Mouse (Mus musculus) thymus, adult 2 months (tissue): ENCODE measurements around the gene Gm17455. TPM values are rescaled to one million over a fixed set of nuclear protein-coding genes. Genes with fewer than 3 reads are reported as not detected.

Source experiments
- DNase-seq: peaks from one replicate; pipeline ENCODE4 v3.0.0; 2021
- H3K27ac ChIP-seq: fragments of 200-500 bp; 2 replicates; pipeline ENCODE4 v1.5.1; 2012; ENCODE audit warnings: low read length, control low read depth; ENCODE audit not compliant: control insufficient read depth, insufficient read depth
- H3K27me3 ChIP-seq: fragments of 200-500 bp; 2 replicates; pipeline ENCODE4 v1.6.1; 2012; ENCODE audit warnings: mild to moderate bottlenecking, low read length, moderate library complexity, mixed read lengths; ENCODE audit not compliant: control insufficient read depth, insufficient read depth
- H3K36me3 ChIP-seq: fragments of 200-500 bp; 2 replicates; pipeline ENCODE4 v1.6.1; 2012; ENCODE audit warnings: mild to moderate bottlenecking, low read length, moderate library complexity; ENCODE audit not compliant: control insufficient read depth, insufficient read depth
- H3K4me1 ChIP-seq: fragments of 200-500 bp; replicated peaks from 2 replicates; pipeline ENCODE4 v1.6.1; 2012; ENCODE audit warnings: low read length; ENCODE audit not compliant: control insufficient read depth, insufficient read depth
- H3K4me3 ChIP-seq: fragments of 200-500 bp; 2 replicates; pipeline ENCODE4 v1.5.1; 2012; ENCODE audit warnings: mild to moderate bottlenecking, low read length, control low read depth, moderate library complexity; ENCODE audit not compliant: control insufficient read depth, insufficient read depth
- CTCF ChIP-seq: fragments of 200-500 bp; IDR thresholded peaks from 2 replicates; pipeline ENCODE4 v1.5.1; 2012; ENCODE audit warnings: mild to moderate bottlenecking, control low read depth, low read length, moderate library complexity, borderline replicate concordance; ENCODE audit not compliant: control insufficient read depth, poor library complexity, insufficient read depth; ENCODE audit errors: extremely low read depth
- POLR2A ChIP-seq: fragments of 200-500 bp; IDR thresholded peaks from 2 replicates; pipeline ENCODE4 v1.6.1; 2012; ENCODE audit warnings: mild to moderate bottlenecking, low read length, control low read depth, moderate library complexity; ENCODE audit not compliant: control insufficient read depth, poor library complexity, insufficient read depth; ENCODE audit errors: extremely low read depth
- WGBS: fragments of 180-500 bp; shearing (Covaris S2); methylation state at CpG from one replicate; pipeline ENCODE4 v1.1.7; 2018; 5-methylcytosine and 5-hydroxymethylcytosine counted together
- polyA plus RNA-seq: library from polyadenylated mRNA; depleted of rRNA; stranded (reverse); fragments of >200 nt; gene quantifications from 2 replicates; pipeline ENCODE4 v1.2.3, GENCODE M21; 2012

Gm17455 gene
- polyA plus RNA-seq, 1 experiment = 1.1 TPM

- peak overlapping the region; percentile 26 for H3K4me3 ChIP-seq
- TF ChIP-seq CTCF (no peak), POLR2A (no peak; the same call in 1 of the 2 replicates)
- peak overlapping the region; percentile 89 for H3K27ac ChIP-seq
- peaks cover 53% of the 10 kb centered on the region for H3K4me1 ChIP-seq
- H3K27me3 ChIP-seq = no peaks in the 10 kb centered on the region
- H3K36me3 ChIP-seq = no peaks in the 10 kb centered on the region
- 5% methylated on average over 10 of the region's 10 CpGs for WGBS
- DNase-seq = peak; percentile 84
Observed at GRCm38 (mm10) chr10:60381142-60381925, 18.2 kb upstream of the Gm17455 start.

GRCm38 (mm10) chr10:60388332-60388731, 11.2 kb upstream of the Gm17455 start:
- no peak overlapping the region; the same call in 1 of the 2 replicates for H3K27ac ChIP-seq
- TF ChIP-seq POLR2A (no peak), CTCF (no peak)
- no peaks in the 10 kb centered on the region for H3K36me3 ChIP-seq
- peak; percentile 54 for DNase-seq
- H3K4me1 ChIP-seq = peaks cover 46% of the 10 kb centered on the region
- H3K27me3 ChIP-seq = no peaks in the 10 kb centered on the region
- WGBS = 39% methylated on average over 2 of the region's 2 CpGs
- no peak overlapping the region for H3K4me3 ChIP-seq

- DNase-seq = peak; percentile 77
- no peaks in the 10 kb centered on the region for H3K27me3 ChIP-seq
- WGBS = under 1% methylated on average over 9 of the region's 9 CpGs
- TF ChIP-seq POLR2A = peak; percentile 53
- TF ChIP-seq CTCF = peak; percentile 45; the same call in 1 of the 2 replicates
- H3K27ac ChIP-seq = peak overlapping the region; percentile 97
- peaks cover 46% of the 10 kb centered on the region for H3K4me1 ChIP-seq
- H3K36me3 ChIP-seq = no peaks in the 10 kb centered on the region
- no peak overlapping the region for H3K4me3 ChIP-seq
Observed at GRCm38 (mm10) chr10:60389447-60389865, 10.1 kb upstream of the Gm17455 start.

GRCm38 (mm10) chr10:60390177-60390903, 9.2 kb upstream of the Gm17455 start:
- WGBS = 23% methylated on average over 6 of the region's 6 CpGs
- Histone ChIP-seq H3K27me3 (no peaks in the 10 kb centered on the region), H3K4me3 (no peak overlapping the region), H3K4me1 (peaks cover 41% of the 10 kb centered on the region), H3K27ac (peak overlapping the region; percentile 97), H3K36me3 (no peaks in the 10 kb centered on the region)
- no peak for DNase-seq
- TF ChIP-seq POLR2A (no peak), CTCF (no peak)

GRCm38 (mm10) chr10:60390904-60391420, 8.6 kb upstream of the Gm17455 start:
- H3K4me1 ChIP-seq = peaks cover 35% of the 10 kb centered on the region
- H3K27ac ChIP-seq = peak overlapping the region; percentile 97
- no peaks in the 10 kb centered on the region for H3K27me3 ChIP-seq
- TF ChIP-seq POLR2A (no peak), CTCF (no peak)
- DNase-seq = no peak
- no peak overlapping the region for H3K4me3 ChIP-seq
- WGBS = 83% methylated on average over 5 of the region's 5 CpGs
- no peaks in the 10 kb centered on the region for H3K36me3 ChIP-seq

- DNase-seq = no peak
- TF ChIP-seq POLR2A (no peak), CTCF (no peak)
- WGBS = 98% methylated on average over 9 of the region's 9 CpGs
- Histone ChIP-seq H3K4me3 (no peak overlapping the region), H3K27me3 (no peaks in the 10 kb centered on the region), H3K36me3 (no peaks in the 10 kb centered on the region), H3K4me1 (peaks cover 34% of the 10 kb centered on the region), H3K27ac (no peak overlapping the region; the same call in 1 of the 2 replicates)
Observed at GRCm38 (mm10) chr10:60391661-60392060, 7.9 kb upstream of the Gm17455 start.
